Mouse (Mus musculus) spleen, adult 2 months (tissue): Measurements from ENCODE around the gene Kdm6a.

Experiments used
- CTCF ChIP-seq: fragments of 200-500 bp; IDR thresholded peaks from 2 replicates; pipeline ENCODE4 v1.5.1; 2011; ENCODE audit warnings: mild to moderate bottlenecking, inconsistent platforms; ENCODE audit not compliant: insufficient read depth, insufficient read length, insufficient replicate concordance; ENCODE audit errors: extremely low read depth
- POLR2A ChIP-seq: fragments of 200-500 bp; IDR thresholded peaks from 2 replicates; pipeline ENCODE4 v1.6.1; 2011; ENCODE audit warnings: low read depth, low read length, inconsistent platforms

DNA sequence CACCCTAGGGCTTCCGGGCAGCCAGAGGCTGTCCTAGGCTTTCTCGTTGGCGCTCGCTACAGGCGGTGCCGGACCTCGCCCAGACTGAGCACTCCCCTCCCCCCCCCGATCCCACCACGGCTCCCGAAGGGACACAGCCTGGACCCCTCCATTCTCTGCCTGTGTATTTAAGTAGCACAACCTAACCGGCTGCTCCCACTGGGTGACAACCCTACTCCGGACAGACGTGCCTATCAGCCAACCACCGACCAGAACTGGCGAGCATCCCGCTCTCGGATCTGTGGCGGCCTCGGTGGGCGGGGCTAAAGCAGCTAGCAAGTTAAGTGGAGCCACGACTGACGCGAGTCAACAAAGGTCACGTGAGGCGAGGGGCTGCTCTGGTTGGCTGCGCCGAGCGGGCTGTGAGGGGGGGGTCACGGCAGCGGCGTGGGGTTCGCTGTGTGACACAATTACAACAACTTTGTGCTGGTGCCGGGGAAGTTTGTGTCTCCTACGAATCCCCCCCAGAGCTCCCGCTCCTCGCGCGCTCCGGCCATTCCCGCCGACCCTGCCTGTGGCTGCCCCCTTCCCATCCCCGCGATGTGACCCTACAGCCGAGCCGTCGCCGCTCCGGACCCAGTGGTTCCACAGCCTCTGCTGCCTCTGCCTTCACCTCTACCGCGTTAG, at the start of gene Kdm6a:
- TF ChIP-seq CTCF, result no peak
- TF ChIP-seq POLR2A, result peak; percentile 29; the same call in 1 of the 2 replicates
